Mouse (Mus musculus) embryonic fibroblast, embryonic 13.5 days (primary cell): ENCODE measurements at regions not wholly inside any gene's neighbourhood (a gene's known extent, or its start where the extent isn't known, plus 50 kb on each side); places are given as distances from the start of the nearest gene placed in this dataset.

Source experiments
- H3K27ac ChIP-seq: 2 replicates; pipeline ENCODE4 v1.5.1; 2012; ENCODE audit warnings: low read length, control low read depth, inconsistent platforms; ENCODE audit not compliant: insufficient read depth
- H3K4me1 ChIP-seq: 2 replicates; pipeline ENCODE4 v1.6.1; 2011; ENCODE audit warnings: low read length; ENCODE audit not compliant: control insufficient read depth, insufficient read depth
- H3K4me3 ChIP-seq: 2 replicates; pipeline ENCODE4 v1.5.1; 2011; ENCODE audit warnings: mild to moderate bottlenecking, control low read depth, low read length; ENCODE audit not compliant: insufficient read depth
- CTCF ChIP-seq: IDR thresholded peaks from 2 replicates; pipeline ENCODE4 v1.5.1; 2011; ENCODE audit warnings: mild to moderate bottlenecking, control low read depth, low read length, moderate library complexity, borderline replicate concordance; ENCODE audit not compliant: insufficient read depth
- POLR2A ChIP-seq: IDR thresholded peaks from 2 replicates; pipeline ENCODE4 v1.6.1; 2011; ENCODE audit warnings: low read depth, mild to moderate bottlenecking, control low read depth, low read length, moderate library complexity

GRCm38 (mm10) chr9:61682744-61683259 is 231.5 kb downstream of the Rplp1 start:
- no peak overlapping the region for H3K4me3 ChIP-seq
- H3K27ac ChIP-seq = no peak overlapping the region
- TF ChIP-seq POLR2A (no peak), CTCF (no peak)
- H3K4me1 ChIP-seq = no peaks in the 10 kb centered on the region

- Histone ChIP-seq H3K4me3 (no peak overlapping the region), H3K4me1 (no peaks in the 10 kb centered on the region), H3K27ac (no peak overlapping the region)
- TF ChIP-seq CTCF (no peak), POLR2A (no peak)
Measured at GRCm38 (mm10) chr9:61682316-61682715, 232.0 kb downstream of the Rplp1 start.

GRCm38 (mm10) chr9:61681406-61681805 is 232.9 kb downstream of the Rplp1 start:
- Histone ChIP-seq H3K4me1 (no peaks in the 10 kb centered on the region), H3K4me3 (no peak overlapping the region)
- TF ChIP-seq POLR2A (no peak), CTCF (no peak)

GRCm38 (mm10) chr9:61680911-61681311 is 233.4 kb downstream of the Rplp1 start:
- H3K4me1 ChIP-seq = peaks cover 2% of the 10 kb centered on the region; the same call in 1 of the 2 replicates

More at GRCm38 (mm10) chr9:61681406-61681805, 232.9 kb downstream of the Rplp1 start:
- H3K27ac ChIP-seq = no peak overlapping the region

GRCm38 (mm10) chr9:61679686-61680085 is 234.7 kb downstream of the Rplp1 start:
- H3K4me3 ChIP-seq = no peak overlapping the region
- no peak overlapping the region for H3K27ac ChIP-seq
- peaks cover 5% of the 10 kb centered on the region for H3K4me1 ChIP-seq
- TF ChIP-seq CTCF (no peak), POLR2A (no peak)

More at GRCm38 (mm10) chr9:61680911-61681311, 233.4 kb downstream of the Rplp1 start:
- no peak overlapping the region for H3K4me3 ChIP-seq
- H3K27ac ChIP-seq = no peak overlapping the region
- TF ChIP-seq POLR2A (no peak), CTCF (no peak)

- TF ChIP-seq CTCF (no peak), POLR2A (no peak)
- Histone ChIP-seq H3K27ac (no peak overlapping the region), H3K4me1 (peaks cover 5% of the 10 kb centered on the region), H3K4me3 (no peak overlapping the region)
Measured at GRCm38 (mm10) chr9:61677603-61678002, 236.7 kb downstream of the Rplp1 start.

- peaks cover 5% of the 10 kb centered on the region for H3K4me1 ChIP-seq
- no peak overlapping the region for H3K4me3 ChIP-seq
- H3K27ac ChIP-seq = no peak overlapping the region
- no peak for TF ChIP-seq POLR2A
- TF ChIP-seq CTCF = no peak
Measured at GRCm38 (mm10) chr9:61677037-61677436, 237.3 kb downstream of the Rplp1 start.

- no peak for TF ChIP-seq POLR2A
- TF ChIP-seq CTCF = no peak
- Histone ChIP-seq H3K4me3 (no peak overlapping the region), H3K4me1 (peaks cover 5% of the 10 kb centered on the region), H3K27ac (no peak overlapping the region)
Measured at GRCm38 (mm10) chr9:61675366-61675765, 239.0 kb downstream of the Rplp1 start.

GRCm38 (mm10) chr9:61673575-61674203 is 240.7 kb downstream of the Rplp1 start:
- no peak for TF ChIP-seq POLR2A
- TF ChIP-seq CTCF = no peak
- H3K4me1 ChIP-seq = peaks cover 5% of the 10 kb centered on the region
- H3K27ac ChIP-seq = no peak overlapping the region

GRCm38 (mm10) chr9:61670986-61671385 is 243.4 kb downstream of the Rplp1 start:
- TF ChIP-seq CTCF (no peak), POLR2A (no peak)
- peaks cover 3% of the 10 kb centered on the region; the same call in 1 of the 2 replicates for H3K4me1 ChIP-seq

More at GRCm38 (mm10) chr9:61673575-61674203, 240.7 kb downstream of the Rplp1 start:
- H3K4me3 ChIP-seq = no peak overlapping the region

More at GRCm38 (mm10) chr9:61670986-61671385, 243.4 kb downstream of the Rplp1 start:
- Histone ChIP-seq H3K4me3 (no peak overlapping the region), H3K27ac (no peak overlapping the region)
